Mouse (Mus musculus) olfactory bulb, adult 2 months (tissue): ENCODE measurements around the gene Ccdc43.

Experiments
- CTCF ChIP-seq: fragments of 200-500 bp; IDR thresholded peaks from 2 replicates; pipeline ENCODE4 v1.5.1; 2012; ENCODE audit warnings: low read depth, mild to moderate bottlenecking, low read length, moderate library complexity; ENCODE audit not compliant: insufficient read depth
- POLR2A ChIP-seq: fragments of 200-500 bp; IDR thresholded peaks from 2 replicates; pipeline ENCODE4 v1.6.1; 2012; ENCODE audit warnings: mild to moderate bottlenecking, low read depth, low read length, moderate library complexity; ENCODE audit not compliant: insufficient read depth

- TF ChIP-seq POLR2A (no peak), CTCF (no peak)
Observed at GRCm38 (mm10) chr11:102740634-102741033, 43.1 kb upstream of the Ccdc43 start.
